9 mouse cellular contexts compared by ENCODE assay signal in the genomic region with DNA sequence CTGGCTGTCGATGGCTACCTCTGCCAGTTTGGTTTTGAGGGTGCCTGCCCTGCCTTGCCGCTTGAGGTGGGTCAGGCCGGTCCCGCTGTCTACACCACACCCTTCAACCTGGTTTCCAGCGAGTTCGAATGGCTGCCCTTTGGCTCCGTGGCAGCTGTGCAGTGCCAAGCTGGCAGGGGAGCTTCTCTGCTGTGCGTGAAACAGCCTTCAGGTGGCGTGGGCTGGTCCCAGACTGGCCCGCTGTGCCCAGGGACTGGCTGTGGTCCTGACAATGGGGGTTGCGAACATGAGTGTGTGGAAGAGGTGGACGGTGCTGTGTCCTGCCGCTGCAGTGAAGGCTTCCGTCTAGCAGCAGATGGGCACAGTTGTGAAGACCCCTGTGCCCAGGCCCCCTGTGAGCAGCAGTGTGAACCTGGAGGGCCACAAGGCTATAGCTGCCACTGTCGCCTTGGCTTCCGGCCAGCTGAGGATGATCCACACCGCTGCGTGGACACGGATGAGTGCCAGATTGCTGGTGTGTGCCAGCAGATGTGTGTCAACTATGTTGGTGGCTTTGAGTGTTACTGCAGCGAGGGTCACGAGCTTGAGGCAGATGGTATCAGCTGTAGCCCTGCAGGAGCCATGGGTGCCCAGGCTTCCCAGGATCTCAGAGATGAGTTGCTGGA. TPM values are rescaled to one million over a fixed set of nuclear protein-coding genes. Genes with fewer than 3 reads are reported as not detected.
A peak's percentile ranks its signal among the peaks of the same experiment; 100 is the strongest.
DNase-seq lines count a peak whose midpoint lies in the region; ATAC-seq and TF ChIP-seq lines count a peak whose summit lies in the region.
"Had no signal": no experiment of that assay in that cellular context is flagged by ENCODE, and none has a peak within 500 bp of the region (broad histone marks: within the 10 kb centered on the region; RNA-seq: fewer than 3 reads in every experiment).

No protein-coding gene starts in this region.

- H3K4me2 ChIP-seq in embryonic facial prominence, embryonic 13.5 days, result peak overlapping the region; percentile 74
- peak overlapping the region; percentile 71 for H3K4me2 ChIP-seq in hindbrain, embryonic 16.5 days (ENCODE audit: low read length)
- H3K4me2 ChIP-seq in midbrain, postnatal 0 days (ENCODE audit: low read depth, low read length, poor library complexity, severe bottlenecking), result peak overlapping the region; percentile 74

- intact Hi-C loops in left cerebral cortex, postnatal 4 days (cut with DNase I), result no loop called here

- H3K9me3 ChIP-seq in embryonic facial prominence, embryonic 13.5 days, result no peaks in the 10 kb centered on the region
- no peaks in the 10 kb centered on the region for H3K9me3 ChIP-seq in hindbrain, embryonic 16.5 days (ENCODE audit: control insufficient read depth, low read length)
- H3K9me3 ChIP-seq in midbrain, postnatal 0 days (ENCODE audit: low read length), result no peaks in the 10 kb centered on the region

- TF ChIP-seq CTCF in midbrain, postnatal 0 days (IDR thresholded peaks at IDR 0.05), result no peak

- 28% methylated on average over 21 of the region's 21 CpGs for WGBS in embryonic facial prominence, embryonic 13.5 days
- WGBS in hindbrain, embryonic 16.5 days, result 30% methylated on average over 21 of the region's 21 CpGs
- 32% methylated on average over 21 of the region's 21 CpGs for WGBS in midbrain, postnatal 0 days

- peak overlapping the region; percentile 78 for H3K4me3 ChIP-seq in embryonic facial prominence, embryonic 13.5 days
- peak overlapping the region; percentile 39 for H3K4me3 ChIP-seq in hindbrain, embryonic 16.5 days (ENCODE audit: low read length)
- peak overlapping the region; percentile 38 for H3K4me3 ChIP-seq in midbrain, postnatal 0 days (ENCODE audit: low read depth, low read length)

- peaks cover 70% of the 10 kb centered on the region for H3K4me1 ChIP-seq in embryonic facial prominence, embryonic 13.5 days
- H3K4me1 ChIP-seq in hindbrain, embryonic 16.5 days (ENCODE audit: control insufficient read depth, insufficient read depth, low read depth, low read length), result peaks cover 25% of the 10 kb centered on the region
- peaks cover 11% of the 10 kb centered on the region for H3K4me1 ChIP-seq in midbrain, postnatal 0 days (ENCODE audit: insufficient read depth, low read length)

- peak overlapping the region; percentile 99 for H3K27ac ChIP-seq in embryonic facial prominence, embryonic 13.5 days
- no peak overlapping the region for H3K27ac ChIP-seq in hindbrain, embryonic 16.5 days (ENCODE audit: low read depth, low read length)
- H3K27ac ChIP-seq in midbrain, postnatal 0 days (ENCODE audit: low read depth, low read length), result no peak overlapping the region

- ATAC-seq in embryonic facial prominence, embryonic 13.5 days (ENCODE audit: insufficient number of reproducible peaks, insufficient read depth, low FRiP score, low TSS enrichment, low read depth), result no peak
- no peak for ATAC-seq in hindbrain, embryonic 16.5 days
- peak; percentile 9; the same call in 1 of the 2 replicates for ATAC-seq in midbrain, postnatal 0 days (ENCODE audit: low FRiP score)

- peaks cover 9% of the 10 kb centered on the region; the same call in 1 of the 2 replicates for H3K27me3 ChIP-seq in embryonic facial prominence, embryonic 13.5 days
- H3K27me3 ChIP-seq in hindbrain, embryonic 16.5 days (replicated peaks; ENCODE audit: control insufficient read depth, insufficient read depth, low read length), result peaks cover 12% of the 10 kb centered on the region
- H3K27me3 ChIP-seq in midbrain, postnatal 0 days (ENCODE audit: insufficient read depth, low read length), result peaks cover 25% of the 10 kb centered on the region

- peak; percentile 49 for DNase-seq in left cerebral cortex, postnatal 4 days
- DNase-seq in left cerebral cortex, adult 9 months (ENCODE audit: low spot score in 2 of 2), result no peak
- DNase-seq in midbrain, postnatal 0 days (ENCODE audit: low spot score), result no peak
- DNase-seq in ovary, postnatal 14 days (ENCODE audit: low spot score), result no peak
- no peak for DNase-seq in left cerebral cortex, adult 18-20 months (ENCODE audit: low spot score in 2 of 2)
- no peak for DNase-seq in urinary bladder, adult 18-20 months (ENCODE audit: low spot score in 2 of 2)

- H3K36me3 ChIP-seq in embryonic facial prominence, embryonic 13.5 days, result no peaks in the 10 kb centered on the region
- no peaks in the 10 kb centered on the region for H3K36me3 ChIP-seq in hindbrain, embryonic 16.5 days (ENCODE audit: control insufficient read depth, insufficient read depth, low read length)
- no peaks in the 10 kb centered on the region for H3K36me3 ChIP-seq in midbrain, postnatal 0 days (ENCODE audit: insufficient read depth, low read length)

- peak overlapping the region; percentile 93 for H3K9ac ChIP-seq in embryonic facial prominence, embryonic 13.5 days
- peak overlapping the region; percentile 69 for H3K9ac ChIP-seq in hindbrain, embryonic 16.5 days (ENCODE audit: low read depth, low read length)
- peak overlapping the region; percentile 54; the same call in 1 of the 2 replicates for H3K9ac ChIP-seq in midbrain, postnatal 0 days (replicated peaks; ENCODE audit: low read length, poor library complexity, severe bottlenecking)

RNA-seq across cellular contexts. Expression of a gene that starts 0.8 kb away (rescaled TPM):
- total RNA-seq in left cerebral cortex, postnatal 4 days (2021), result 10 to 100 TPM; 14.2 TPM
- polyA plus RNA-seq in embryonic facial prominence, embryonic 13.5 days (2015; fragmentation: Nextera tagmentation; extraction: Ambion mirVana), result 89.1 and 90.6 TPM in 2 replicates
- polyA plus RNA-seq in hindbrain, embryonic 16.5 days (2015; fragmentation: Nextera tagmentation; extraction: Ambion mirVana), result 14.5 and 25.2 TPM in 2 replicates
- total RNA-seq in midbrain, postnatal 0 days (2014; rRNA removed), result 22.0 and 23.3 TPM in 2 replicates
- 15.7 and 18.3 TPM in 2 replicates for polyA plus RNA-seq in midbrain, postnatal 0 days (2015; fragmentation: Nextera tagmentation; extraction: Ambion mirVana)
- 1 to 10 TPM; 3.5 to 4.5 TPM for total RNA-seq in left cerebral cortex, adult 18-20 months (2021)
- total RNA-seq: neutrophil, adult 5-6 weeks had no signal

RNA-seq across cellular contexts. Expression of a gene that starts 16.6 kb away (rescaled TPM):
- 10 to 100 TPM; 47.7 to 55.3 TPM for total RNA-seq in left cerebral cortex, postnatal 4 days (2021)
- polyA plus RNA-seq in embryonic facial prominence, embryonic 13.5 days (2015; fragmentation: Nextera tagmentation; extraction: Ambion mirVana), result 2.6 and 4.6 TPM in 2 replicates
- polyA plus RNA-seq in hindbrain, embryonic 16.5 days (2015; fragmentation: Nextera tagmentation; extraction: Ambion mirVana), result 38.5 and 49.0 TPM in 2 replicates
- total RNA-seq in midbrain, postnatal 0 days (2014; rRNA removed), result 54.0 and 64.0 TPM in 2 replicates
- 64.2 and 72.0 TPM in 2 replicates for polyA plus RNA-seq in midbrain, postnatal 0 days (2015; fragmentation: Nextera tagmentation; extraction: Ambion mirVana)
- total RNA-seq in left cerebral cortex, adult 18-20 months (2021), result 100 to 1,000 TPM; 146 to 149 TPM
- total RNA-seq: neutrophil, adult 5-6 weeks had no signal

RNA-seq across cellular contexts. Expression of a gene that starts 18.4 kb away (rescaled TPM):
- total RNA-seq in left cerebral cortex, postnatal 4 days (2021), result 1 to 10 TPM; 3.9 to 7.1 TPM
- polyA plus RNA-seq in embryonic facial prominence, embryonic 13.5 days (2015; fragmentation: Nextera tagmentation; extraction: Ambion mirVana), result 0.99 and 1.5 TPM in 2 replicates
- 0.64 and 0.72 TPM in 2 replicates for polyA plus RNA-seq in hindbrain, embryonic 16.5 days (2015; fragmentation: Nextera tagmentation; extraction: Ambion mirVana)
- total RNA-seq in midbrain, postnatal 0 days (2014; rRNA removed), result 4.0 and 4.3 TPM in 2 replicates
- 0.76 and 0.96 TPM in 2 replicates for polyA plus RNA-seq in midbrain, postnatal 0 days (2015; fragmentation: Nextera tagmentation; extraction: Ambion mirVana)
- total RNA-seq in left cerebral cortex, adult 18-20 months (2021), result 10 to 100 TPM; 75.4 to 75.5 TPM

RNA-seq across cellular contexts. Expression of a gene that starts 19.6 kb away (rescaled TPM):
- total RNA-seq in left cerebral cortex, postnatal 4 days (2021), result 10 to 100 TPM; 22.0 to 24.4 TPM
- 72.4 and 87.2 TPM in 2 replicates for polyA plus RNA-seq in embryonic facial prominence, embryonic 13.5 days (2015; fragmentation: Nextera tagmentation; extraction: Ambion mirVana)
- polyA plus RNA-seq in hindbrain, embryonic 16.5 days (2015; fragmentation: Nextera tagmentation; extraction: Ambion mirVana), result 60.7 and 65.8 TPM in 2 replicates
- total RNA-seq in midbrain, postnatal 0 days (2014; rRNA removed), result 40.4 and 53.9 TPM in 2 replicates
- 38.8 and 49.9 TPM in 2 replicates for polyA plus RNA-seq in midbrain, postnatal 0 days (2015; fragmentation: Nextera tagmentation; extraction: Ambion mirVana)
- 10 to 100 TPM; 21.6 to 25.5 TPM for total RNA-seq in left cerebral cortex, adult 18-20 months (2021)

RNA-seq across cellular contexts. Expression of a gene that starts 27.5 kb away (rescaled TPM):
- 10 to 100 TPM; 14.5 to 15.5 TPM for total RNA-seq in left cerebral cortex, postnatal 4 days (2021)
- 40.6 and 42.9 TPM in 2 replicates for polyA plus RNA-seq in embryonic facial prominence, embryonic 13.5 days (2015; fragmentation: Nextera tagmentation; extraction: Ambion mirVana)
- polyA plus RNA-seq in hindbrain, embryonic 16.5 days (2015; fragmentation: Nextera tagmentation; extraction: Ambion mirVana), result 25.6 and 26.6 TPM in 2 replicates
- 2.1 TPM in 1 of 2 replicates, not detected in the other for total RNA-seq in midbrain, postnatal 0 days (2014; rRNA removed)
- 14.3 and 15.3 TPM in 2 replicates for polyA plus RNA-seq in midbrain, postnatal 0 days (2015; fragmentation: Nextera tagmentation; extraction: Ambion mirVana)
- 10 to 100 TPM; 22.6 to 32.0 TPM for total RNA-seq in left cerebral cortex, adult 18-20 months (2021)

Comparison
In these comparisons a context has a peak if more than half of its experiments do, and no peak if none do; other contexts are left out.
1. RNA of a gene that starts 18.4 kb away (total RNA-seq): 75.4 to 75.5 TPM in left cerebral cortex, adult 18-20 months; 3.9 to 7.1 TPM in left cerebral cortex, postnatal 4 days and 4.0 to 4.3 TPM in midbrain, postnatal 0 days; every median in the first group is over 4 times any median in the second.
2. Peak in every context shown above with its lines, with median percentiles within 50 percentile points of each other: H3K4me2 ChIP-seq, H3K4me3 ChIP-seq and H3K9ac ChIP-seq.